Mouse (Mus musculus): ENCODE measurements at regions not wholly inside any gene's neighbourhood (a gene's known extent, or its start where the extent isn't known, plus 50 kb on each side); places are given as distances from the start of the nearest gene placed in this dataset.

DNA sequence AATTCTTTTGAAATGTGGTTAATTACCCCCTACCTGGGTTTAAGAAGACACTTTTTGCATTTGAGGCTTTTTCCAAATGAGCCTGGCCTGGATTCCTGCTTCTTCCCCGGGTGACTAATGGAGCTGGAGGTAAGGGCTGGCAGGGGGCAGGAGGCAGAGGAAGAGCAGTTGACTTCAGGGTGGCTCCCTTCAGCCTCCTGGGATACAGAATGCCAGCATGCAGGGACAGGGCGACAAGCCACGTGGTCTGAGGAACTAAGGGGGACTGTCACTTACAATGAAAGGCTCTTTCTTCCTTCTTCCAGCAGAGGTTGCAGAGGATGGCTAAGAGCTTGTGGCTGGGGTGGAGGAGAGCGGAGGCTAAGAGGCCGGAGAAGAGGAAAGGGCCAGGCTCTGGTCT lies 234.8 kb upstream of the Rpl38 start:
- DNase-seq (ENCODE audit: low read depth) = no peak

DNA sequence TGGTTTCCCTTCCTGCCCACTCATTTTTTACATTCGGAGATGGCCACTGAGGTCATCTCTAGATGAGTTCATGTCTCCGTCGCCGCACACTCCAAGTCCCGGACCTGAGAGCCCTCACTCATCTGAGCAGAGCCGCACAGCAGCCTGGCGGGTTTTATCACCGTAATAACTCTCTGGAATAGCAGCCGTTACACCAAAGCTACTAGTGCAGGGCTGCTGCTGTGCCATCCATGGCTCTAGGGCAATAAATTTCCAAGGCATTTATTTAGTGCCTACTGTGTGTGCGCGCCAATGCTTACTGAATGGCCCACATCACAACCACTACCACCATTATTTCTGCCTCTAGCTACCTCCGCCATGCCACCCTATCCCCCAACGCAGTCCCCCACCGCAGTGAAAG lies 242.9 kb upstream of the Rpl38 start:
- no peak for DNase-seq (ENCODE audit: low read depth)

DNA sequence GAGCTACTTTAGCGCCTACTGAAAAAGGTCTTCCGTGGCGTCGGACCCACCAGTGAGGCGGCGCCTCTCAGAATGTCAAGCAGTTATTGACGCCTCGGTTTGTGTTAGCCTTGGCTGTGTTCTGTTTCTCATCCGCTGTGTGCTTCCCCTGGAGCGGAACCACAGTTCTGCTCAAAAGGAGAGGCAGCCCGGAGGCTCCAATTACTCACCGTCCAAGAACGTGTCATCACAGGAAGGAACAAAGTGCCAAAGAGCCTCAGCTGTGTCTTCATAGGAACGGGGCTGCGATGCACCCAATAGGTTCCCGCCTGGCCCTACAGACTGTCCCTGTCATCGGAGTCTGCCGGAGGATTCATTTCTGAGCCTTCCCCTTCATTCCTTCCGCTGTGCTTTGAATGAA lies 245.0 kb upstream of the Rpl38 start:
- DNase-seq (ENCODE audit: low read depth) = no peak

DNA sequence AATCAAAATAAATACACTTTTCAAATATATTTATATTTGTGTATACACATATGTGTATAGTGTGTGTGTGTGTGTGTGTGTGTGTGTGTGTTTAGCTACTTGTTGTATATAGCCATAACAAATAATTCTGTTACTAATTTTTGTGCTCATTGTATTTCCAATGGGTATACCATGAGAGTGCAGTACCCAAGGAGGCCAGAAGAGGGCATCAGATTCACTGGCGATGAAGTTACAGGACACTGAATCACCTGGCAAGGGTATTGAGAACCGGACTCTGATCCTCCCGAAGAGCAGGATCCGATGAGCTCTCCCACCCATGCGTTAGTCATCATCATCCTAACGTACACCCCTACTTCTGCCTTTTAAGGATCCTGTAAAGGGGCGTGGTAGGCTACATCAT lies 249.3 kb upstream of the Rpl38 start:
- no peak for DNase-seq (ENCODE audit: low read depth)

DNA sequence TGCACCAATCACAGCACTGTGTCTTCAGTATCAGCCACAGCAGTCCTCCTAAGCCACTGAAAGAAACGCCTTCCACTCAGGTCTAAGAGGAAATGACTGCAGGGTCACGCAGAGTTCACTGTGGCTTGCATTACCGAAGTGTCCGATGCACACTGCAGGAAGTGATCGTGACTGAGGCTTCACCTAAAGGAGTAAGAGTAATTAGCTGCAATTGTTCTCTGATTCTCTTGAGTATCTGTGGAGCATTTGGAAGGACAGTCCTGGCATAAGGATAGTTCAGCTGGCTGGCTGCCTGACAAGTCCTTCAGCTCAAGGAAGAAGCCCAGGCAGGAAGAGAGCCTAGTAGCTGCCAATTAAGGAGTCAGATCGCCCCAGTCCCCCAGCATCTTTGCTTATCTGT lies 252.2 kb upstream of the Rpl38 start:
- no peak for DNase-seq (ENCODE audit: low read depth)

DNA sequence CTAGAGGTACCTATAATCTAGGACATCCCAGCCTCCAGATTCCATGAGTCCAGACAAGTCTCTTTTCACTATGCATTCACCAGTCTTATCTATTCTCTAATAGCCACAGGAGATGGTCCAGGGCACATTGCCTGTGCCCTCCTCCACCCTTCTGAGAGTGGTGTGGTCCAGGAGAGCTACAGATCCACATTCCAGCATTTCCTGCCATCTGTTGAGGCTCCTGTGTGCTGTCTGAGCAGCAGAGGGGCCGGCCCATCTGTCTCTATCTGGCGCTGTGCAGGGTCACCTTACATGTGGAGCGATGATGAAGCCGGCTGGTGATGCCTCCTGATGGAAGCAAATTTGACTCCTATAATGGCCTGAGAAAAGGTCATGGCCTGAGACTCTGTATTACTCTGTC lies 263.9 kb upstream of the Rpl38 start:
- DNase-seq (ENCODE audit: low read depth) = no peak

DNA sequence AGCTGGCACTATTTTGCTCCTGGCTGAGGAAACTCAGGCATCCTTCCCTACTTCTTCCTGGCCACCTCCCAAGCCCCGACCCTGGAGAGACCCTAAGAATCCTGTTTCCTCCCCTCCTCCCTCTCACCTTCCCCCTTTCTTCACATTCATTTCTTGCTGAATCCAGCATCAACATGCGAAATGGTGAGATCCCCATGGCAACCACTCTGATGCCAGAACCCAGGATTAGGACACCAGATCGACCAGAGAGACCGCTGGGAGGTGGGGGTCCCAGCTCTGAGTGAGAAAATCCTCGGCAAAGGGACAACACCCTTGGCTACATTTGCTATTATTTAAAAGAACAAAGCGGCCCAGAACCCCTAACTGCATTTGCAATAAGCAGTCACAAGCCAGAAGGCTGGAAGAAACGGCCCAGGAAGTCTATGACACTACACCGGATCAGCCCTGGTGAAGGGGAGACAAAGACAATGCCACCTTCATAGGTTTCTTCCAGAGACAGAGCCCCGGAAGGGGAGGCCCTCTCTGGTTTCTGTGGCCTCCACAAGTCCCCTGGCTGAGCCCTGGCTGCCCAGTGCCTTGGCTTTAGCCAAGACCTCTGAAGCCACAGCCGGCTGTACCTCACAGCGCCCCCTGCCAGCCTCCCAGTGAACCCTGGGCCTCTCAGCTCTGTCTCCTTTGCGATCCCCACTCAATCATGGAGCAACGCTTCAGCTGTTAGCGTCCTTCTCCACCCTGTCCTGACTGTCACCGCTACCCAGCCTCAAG lies 265.6 kb upstream of the Rpl38 start:
- no peak for DNase-seq (ENCODE audit: low read depth)

DNA sequence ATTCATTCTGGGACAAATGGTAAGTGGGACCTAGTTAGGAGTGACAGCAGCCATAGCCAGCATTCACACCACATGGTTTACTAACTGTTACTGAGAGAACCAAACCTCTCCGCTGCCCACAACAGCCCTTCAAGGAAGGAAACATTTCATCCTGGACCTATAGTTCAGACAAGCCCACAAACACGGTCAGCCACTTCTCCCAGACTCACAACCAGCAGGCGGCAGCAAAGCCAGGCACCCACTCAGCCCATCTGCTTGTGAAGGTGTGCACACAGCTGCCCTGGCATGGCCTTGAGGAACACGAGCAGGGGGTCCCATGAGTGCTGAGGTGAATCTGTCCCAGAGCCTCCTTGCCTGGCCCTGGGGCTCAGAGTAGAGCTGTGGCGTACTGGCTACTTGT lies 267.6 kb upstream of the Rpl38 start:
- no peak for DNase-seq (ENCODE audit: low read depth)

DNA sequence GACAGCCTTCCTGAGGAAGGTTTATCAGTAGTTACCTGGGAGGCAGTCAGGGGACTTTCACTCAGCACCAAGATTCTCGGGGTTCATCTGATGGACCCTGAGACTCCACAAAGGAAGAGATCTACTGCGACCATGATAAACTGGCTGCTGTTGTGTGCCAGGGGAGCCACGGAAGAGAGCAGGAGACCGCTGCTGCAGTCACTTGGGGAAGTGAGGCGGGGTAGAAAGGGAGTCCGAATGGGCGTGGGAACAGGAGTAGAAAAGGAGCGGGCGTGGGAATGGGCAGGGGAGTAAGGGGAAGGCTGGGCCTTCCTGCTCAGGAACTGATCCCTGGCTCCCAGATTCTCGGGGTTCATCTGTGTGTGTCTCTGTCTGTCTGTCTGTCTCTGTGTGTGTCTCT lies 276.2 kb upstream of the Rpl38 start:
- DNase-seq (ENCODE audit: low read depth) = no peak

DNA sequence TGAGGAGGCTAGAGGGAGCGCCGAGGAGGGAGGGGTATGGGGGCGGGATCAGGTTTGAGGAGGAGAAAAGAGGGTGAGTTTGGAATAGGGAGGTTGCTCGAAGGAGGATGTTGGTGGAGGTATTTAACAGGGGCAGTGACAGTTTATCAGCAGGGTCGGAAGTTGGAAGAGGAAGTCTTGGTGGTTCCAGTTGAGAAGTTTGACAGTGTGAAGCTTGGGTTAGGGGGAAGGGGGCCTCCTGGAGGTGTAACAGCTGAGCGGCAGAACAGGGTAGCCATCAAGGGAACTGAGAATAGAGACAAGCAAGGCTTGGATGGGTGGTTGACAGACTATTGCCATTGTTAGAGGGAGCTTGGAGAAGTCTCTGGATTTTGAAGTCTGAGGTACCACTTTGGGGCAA lies 276.8 kb upstream of the Rpl38 start:
- no peak for DNase-seq (ENCODE audit: low read depth)

DNA sequence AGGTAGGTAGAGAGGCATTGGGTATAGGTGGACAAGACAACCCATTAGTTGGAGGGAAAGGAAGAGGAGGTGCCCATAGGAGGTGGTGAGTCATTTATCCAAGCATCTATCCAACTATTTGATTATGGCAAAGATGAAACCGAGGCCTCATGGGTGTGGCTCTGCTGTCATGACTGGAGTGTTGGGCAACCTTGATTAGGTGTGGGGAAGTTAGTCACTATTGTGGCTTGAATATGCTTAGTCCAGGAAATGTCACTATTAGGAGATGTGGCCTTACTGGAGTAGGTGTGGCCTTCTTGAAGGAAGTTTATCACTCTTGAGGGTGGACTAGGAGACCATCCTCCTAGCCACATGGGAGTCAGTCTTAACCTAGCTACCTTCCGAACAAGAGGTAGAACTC lies 281.2 kb upstream of the Rpl38 start:
- no peak for DNase-seq (ENCODE audit: low read depth)

DNA sequence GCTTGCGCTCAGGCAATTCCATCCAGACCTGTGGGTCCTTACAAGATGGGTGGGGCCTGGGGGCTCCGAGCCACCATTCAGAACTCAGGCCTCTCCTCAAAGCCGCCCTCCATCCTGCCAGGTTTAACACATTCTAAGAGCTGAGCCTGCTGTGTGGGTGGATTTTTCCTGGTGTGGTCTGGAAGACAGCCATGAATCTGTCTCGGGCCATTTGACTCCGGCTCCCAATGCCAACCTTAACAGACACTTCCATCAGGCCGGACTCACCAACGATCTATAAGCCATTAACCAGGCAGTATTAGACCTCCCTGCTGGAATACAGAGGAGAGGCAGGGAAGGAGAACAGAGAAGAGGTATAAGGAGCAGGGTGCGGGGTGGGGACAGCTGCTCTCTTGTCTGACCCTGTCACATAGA lies 288.9 kb upstream of the Rpl38 start:
- no peak for DNase-seq (ENCODE audit: low read depth)

DNA sequence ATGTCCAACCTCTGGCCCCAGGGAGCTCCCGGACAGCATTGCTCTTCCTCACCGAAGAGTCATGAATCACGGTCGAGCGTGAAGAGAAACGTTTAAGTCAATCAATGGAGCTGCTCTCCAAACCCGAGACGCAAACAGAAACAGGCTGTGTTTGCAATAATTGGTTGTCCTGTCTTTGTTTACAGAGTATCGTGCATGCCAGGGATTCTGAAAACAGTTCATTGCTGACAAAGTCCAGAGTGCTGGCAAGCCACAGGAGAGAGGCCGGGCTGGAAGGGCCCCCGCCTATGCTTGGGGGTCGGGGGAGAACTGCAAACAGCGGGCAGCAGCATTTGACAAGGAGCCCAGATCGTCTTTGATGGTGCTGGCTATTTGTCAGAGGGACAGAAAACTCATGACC lies 292.4 kb upstream of the Rpl38 start:
- no peak for DNase-seq (ENCODE audit: low read depth)

DNA sequence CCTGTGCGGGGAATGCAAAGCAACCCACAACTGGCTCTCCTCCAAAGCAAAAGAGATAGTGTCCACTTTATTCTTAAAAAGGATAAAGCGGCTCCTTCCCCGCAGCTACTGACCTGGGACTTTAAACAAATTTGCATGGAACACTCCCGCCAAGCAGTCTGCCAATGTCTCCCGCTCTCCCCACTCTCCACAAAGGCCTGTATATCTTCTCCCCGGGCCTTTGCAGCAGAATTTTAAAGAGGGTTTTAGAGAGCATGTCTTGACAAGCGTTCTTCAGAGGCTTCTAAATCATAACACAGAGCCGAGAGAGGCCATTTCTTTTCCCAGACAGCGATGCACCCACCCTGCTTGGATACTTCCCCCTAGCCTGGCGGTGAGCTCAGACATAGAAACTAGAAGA lies 297.6 kb upstream of the Rpl38 start:
- DNase-seq (ENCODE audit: low read depth) = no peak

DNA sequence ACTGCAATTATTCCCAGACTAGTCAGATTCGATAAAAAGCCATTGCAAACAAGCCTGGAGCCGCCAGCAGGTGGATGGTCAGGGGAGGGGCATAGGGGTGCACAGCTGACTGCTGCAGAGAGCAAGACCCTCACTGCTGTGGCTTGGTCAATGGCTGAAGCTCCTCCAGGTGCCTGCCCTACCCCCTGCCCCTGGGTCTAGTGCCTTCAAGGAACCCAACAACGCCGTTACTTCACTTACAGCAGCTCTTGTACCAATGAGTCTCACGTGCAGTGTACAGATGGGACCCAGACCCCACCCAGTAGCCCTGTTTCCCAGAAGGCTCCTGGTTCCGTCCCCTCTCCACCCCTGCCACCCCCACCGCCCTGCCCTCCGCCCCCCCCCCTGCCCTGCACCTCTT lies 300.5 kb upstream of the Rpl38 start:
- no peak for DNase-seq (ENCODE audit: low read depth)

DNA sequence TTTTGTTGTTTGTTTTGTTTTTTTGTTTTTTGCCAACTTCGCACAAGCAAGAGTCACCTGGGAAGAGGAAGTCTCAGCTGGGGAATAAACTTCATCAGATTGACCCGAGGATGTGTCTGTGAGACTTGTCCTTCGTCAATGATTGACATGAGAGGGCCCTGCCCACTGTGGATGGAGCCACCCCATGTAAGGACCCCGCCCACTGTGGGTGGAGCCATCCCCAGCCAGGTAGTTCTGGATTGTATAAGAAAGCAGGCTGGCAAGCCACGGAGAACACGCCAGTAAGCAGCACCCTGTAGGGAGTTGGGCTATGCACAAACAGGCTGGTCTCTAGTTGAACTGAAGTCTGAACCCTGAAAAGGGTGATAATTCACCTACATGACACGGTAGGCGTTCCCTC lies 294.1 kb upstream of the Sdk2 start:
- no peak for DNase-seq (ENCODE audit: low read depth)

DNA sequence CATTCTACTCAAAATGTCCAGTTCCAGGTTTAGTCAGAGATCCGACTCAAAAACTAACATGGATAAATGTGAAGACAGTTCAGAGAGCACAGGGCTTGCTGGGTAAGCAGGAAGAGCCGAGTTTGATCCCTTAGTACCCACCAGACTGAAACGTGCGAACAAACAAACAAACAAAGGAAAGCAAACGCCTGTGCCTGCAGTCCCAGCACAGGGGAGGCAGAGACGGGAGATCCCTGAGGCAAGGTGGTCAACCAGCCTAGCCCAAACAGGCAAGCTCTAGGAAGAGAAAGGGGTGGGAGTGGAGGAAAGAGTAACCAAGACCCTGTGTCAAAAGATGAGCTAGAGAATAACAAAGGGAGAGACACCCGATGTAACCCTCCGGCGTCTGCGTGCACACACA lies 293.5 kb upstream of the Sdk2 start:
- DNase-seq (ENCODE audit: low read depth) = no peak

DNA sequence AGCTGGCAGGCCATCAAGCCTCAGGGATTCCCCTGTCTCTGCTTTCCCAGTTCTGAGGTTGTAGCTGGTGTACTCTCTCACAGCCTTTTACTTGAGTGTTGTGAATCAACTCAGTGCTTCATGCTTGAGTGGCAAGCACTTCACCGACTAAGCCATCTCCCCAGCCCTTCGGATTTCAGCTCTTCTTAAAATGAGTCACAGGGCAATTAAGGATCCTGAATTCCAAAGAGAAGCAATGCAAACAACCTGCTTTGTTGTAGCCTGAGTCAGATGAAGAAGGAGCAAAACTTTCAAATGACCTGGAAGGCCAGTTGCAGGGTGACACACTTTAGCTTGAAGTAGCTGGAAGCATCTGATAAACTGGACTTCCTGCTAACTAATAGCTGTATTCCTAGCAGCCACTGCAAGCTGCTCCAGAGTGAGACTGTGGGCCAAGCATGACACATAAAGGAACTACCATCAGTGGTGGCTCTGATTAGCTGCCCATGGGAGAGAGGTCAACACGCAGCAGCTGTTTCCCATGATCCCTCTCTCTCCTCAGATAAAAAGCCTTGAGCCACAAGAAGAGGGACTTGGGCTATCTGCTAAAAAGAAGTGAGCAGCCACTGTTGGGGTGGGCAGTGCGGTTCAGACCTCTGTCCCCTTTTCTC lies 285.4 kb upstream of the Sdk2 start:
- no peak for DNase-seq (ENCODE audit: low read depth)

DNA sequence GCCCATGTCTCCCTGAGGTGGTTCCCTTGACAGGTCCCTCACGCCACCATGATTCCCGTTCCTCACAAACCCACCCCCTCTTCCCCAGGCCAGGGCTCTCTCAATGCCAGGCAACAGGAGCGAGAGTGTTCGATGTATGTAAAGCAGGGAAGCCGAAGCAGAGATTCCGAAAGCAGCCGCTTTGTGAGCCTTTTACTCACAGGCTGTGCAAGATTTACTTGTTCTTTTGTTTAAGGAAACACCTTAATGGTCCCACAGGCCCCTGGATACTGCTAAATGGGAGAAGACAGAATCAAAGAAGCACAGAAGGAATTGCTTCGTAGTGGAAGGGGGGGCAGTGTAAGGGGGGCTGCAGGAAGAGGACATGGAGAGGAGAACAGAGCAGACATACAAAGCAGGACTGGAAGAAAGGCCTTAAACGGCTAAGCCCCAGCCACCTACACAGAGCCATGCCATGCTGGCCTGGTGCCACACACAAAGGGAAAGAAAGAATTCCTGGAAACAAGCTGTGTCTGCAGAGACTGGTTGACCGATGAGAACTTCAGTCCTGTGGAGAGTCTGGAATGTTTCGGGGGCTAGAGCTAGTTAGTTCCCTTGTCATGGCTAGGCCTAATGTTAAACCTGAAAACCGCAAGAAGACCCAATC lies 270.1 kb upstream of the Sdk2 start:
- DNase-seq (ENCODE audit: low read depth) = no peak

DNA sequence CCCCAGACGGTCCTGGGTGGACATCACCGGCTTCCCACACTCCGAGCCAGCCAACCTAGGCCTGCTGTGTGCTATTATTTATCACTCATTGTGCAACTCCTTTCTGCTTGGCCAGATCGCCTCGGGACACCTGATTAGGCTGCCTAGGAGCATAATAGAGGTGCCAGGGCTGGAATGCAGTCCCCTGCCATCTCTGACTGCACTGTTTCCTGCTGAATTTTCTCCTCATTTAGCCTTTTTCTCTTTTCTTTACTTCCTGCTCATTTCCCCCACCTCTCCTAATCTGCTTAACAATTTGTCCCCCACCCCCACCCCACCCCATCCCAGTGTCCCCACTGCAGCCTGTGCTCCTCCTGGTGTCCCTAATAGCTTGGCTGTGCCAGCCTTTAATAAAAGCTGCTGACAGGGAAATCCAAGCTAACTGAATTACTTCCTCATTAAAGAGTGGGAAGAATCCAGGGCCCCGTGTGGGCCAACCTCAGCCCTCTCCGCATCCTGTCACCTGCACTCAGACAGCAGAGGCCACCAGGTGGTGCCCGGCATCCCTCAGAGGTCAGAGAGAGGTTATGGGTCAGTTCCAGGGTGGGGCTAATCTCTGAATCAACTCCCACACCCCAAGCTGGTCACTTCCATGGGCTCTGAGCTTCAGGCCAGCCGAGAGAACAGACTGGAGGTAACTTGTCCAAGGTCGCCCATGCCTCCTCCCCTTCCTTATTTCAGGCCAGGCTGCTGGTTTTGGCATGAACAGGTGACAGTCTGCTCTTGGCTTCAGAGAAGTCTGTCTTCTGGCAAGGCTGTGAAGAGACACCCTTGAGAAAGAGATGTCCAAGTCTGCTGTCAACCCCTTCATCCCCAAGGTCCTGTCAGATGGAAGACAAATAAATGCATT lies 269.3 kb upstream of the Sdk2 start:
- no peak for DNase-seq (ENCODE audit: low read depth)

DNA sequence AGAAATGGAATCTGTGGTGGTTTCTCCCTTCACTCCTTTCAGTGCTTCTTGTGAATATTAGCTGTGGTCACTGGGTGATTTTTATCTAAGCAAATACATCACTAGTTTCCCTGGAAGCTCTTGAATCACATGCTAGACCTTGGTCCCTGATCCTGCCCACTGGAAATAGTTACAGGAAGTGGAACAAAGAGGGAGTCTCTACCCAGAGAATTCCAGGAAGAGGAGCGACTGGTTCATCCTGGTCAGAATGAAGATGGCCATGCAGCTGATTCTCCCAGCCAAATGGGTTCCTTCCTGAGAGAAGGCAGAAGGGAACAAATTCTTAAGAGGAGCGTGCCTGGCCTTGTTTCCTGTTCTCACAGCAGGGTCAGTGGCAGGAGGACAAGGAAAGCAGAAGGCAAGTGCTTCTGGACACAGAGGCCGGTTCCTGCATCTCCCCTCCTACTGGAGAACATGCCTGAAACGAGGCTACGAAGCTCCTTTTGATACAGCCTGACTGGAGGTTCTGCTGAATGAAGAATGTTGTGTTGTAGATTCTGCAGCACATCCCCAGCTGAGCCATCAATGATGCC lies 264.8 kb upstream of the Sdk2 start:
- DNase-seq (ENCODE audit: low read depth) = no peak

DNA sequence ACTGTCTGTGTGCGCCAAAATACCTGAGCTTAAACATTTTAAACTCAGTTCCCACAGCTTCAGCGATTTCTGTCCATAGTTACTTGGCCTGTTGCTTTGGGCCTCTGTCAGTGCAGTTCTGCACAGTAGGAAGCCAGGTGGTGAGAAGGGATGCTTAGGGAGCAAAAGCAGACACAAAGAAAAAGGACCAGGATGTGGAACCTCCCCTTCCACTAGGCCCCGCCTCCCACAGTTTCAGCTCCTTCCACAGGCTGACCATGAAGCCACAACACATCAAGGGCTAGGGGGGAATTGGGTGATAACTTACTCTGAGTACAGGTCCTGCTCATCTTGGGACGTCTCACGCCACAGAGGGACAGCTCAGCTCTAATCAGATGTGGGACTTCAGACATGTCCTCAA lies 263.5 kb upstream of the Sdk2 start:
- no peak for DNase-seq (ENCODE audit: low read depth)

Data from fibroblast of lung, adult 2 months (primary cell).